Mouse (Mus musculus) myocyte (in vitro differentiated cells): ENCODE results near the gene Ank2.

ENCODE experiments used
- POLR2A ChIP-seq: IDR thresholded peaks from one replicate; pipeline ENCODE4 v1.6.1; 2011; ENCODE audit warnings: low read depth, mild to moderate bottlenecking, control low read depth, moderate library complexity; ENCODE audit not compliant: insufficient read length
- POLR2AphosphoS2 ChIP-seq: IDR thresholded peaks from one replicate; pipeline ENCODE4 v1.6.1; 2011; ENCODE audit warnings: low read depth, control low read depth; ENCODE audit not compliant: insufficient read length

- no peak for TF ChIP-seq POLR2A
- no peak for TF ChIP-seq POLR2AphosphoS2
Measured at GRCm38 (mm10) chr3:127446173-127446572, 53.0 kb downstream of the Ank2 start.
